In genomic region chr5:96941087-96941468, GRCm38 (mm10) we compare ENCODE assay signal across 10 mouse cellular contexts. TPM values are rescaled to one million over a fixed set of nuclear protein-coding genes. Genes with fewer than 3 reads are reported as not detected.
A peak's percentile ranks its signal among the peaks of the same experiment; 100 is the strongest.
DNase-seq lines count a peak whose midpoint lies in the region; ATAC-seq and TF ChIP-seq lines count a peak whose summit lies in the region.
"Had no signal": no experiment of that assay in that cellular context is flagged by ENCODE, and none has a peak within 500 bp of the region (broad histone marks: within the 10 kb centered on the region; RNA-seq: fewer than 3 reads in every experiment).

No protein-coding gene starts in this region.

- H3K36me3 ChIP-seq in forebrain, postnatal 0 days (ENCODE audit: insufficient read depth): no peaks in the 10 kb centered on the region
- no peaks in the 10 kb centered on the region for H3K36me3 ChIP-seq in intestine, postnatal 0 days (ENCODE audit: control insufficient read depth, insufficient read depth)
- no peaks in the 10 kb centered on the region for H3K36me3 ChIP-seq in midbrain, postnatal 0 days (ENCODE audit: insufficient read depth, low read length)

- DNase-seq in heart, postnatal 10 days: peak; percentile 29 to 33
- no peak for DNase-seq in heart, adult 9 months (ENCODE audit: low spot score in 2 of 2)
- no peak for DNase-seq in forebrain, postnatal 0 days
- peak; percentile 75 for DNase-seq in midbrain, postnatal 0 days (ENCODE audit: low spot score)
- DNase-seq in embryo, embryonic 10.5 days (ENCODE audit: low spot score): no peak
- DNase-seq: cerebellum, adult 11-12 months had no signal

- no peak overlapping the region for H3K27ac ChIP-seq in forebrain, postnatal 0 days (ENCODE audit: low read depth, low read length)
- H3K27ac ChIP-seq in intestine, postnatal 0 days (ENCODE audit: low read depth, low read length): peak overlapping the region; percentile 81
- no peak overlapping the region for H3K27ac ChIP-seq in midbrain, postnatal 0 days (ENCODE audit: low read depth, low read length)

- peak; percentile 40; the same call in 1 of the 2 replicates for ATAC-seq in forebrain, postnatal 0 days
- peak; percentile 80 for ATAC-seq in intestine, postnatal 0 days
- ATAC-seq in midbrain, postnatal 0 days (ENCODE audit: low FRiP score): peak; percentile 67; the same call in 1 of the 2 replicates
- ATAC-seq in activated CD4-positive, CD25-positive, alpha-beta regulatory T cell, adult 4 months: no peak
- ATAC-seq in inflammation-experienced regulatory T-cells, adult 6 months: no peak

- no peak overlapping the region for H3K9ac ChIP-seq in forebrain, postnatal 0 days
- H3K9ac ChIP-seq in intestine, postnatal 0 days (ENCODE audit: low read depth, low read length): no peak overlapping the region
- H3K9ac ChIP-seq in midbrain, postnatal 0 days (replicated peaks; ENCODE audit: low read length, poor library complexity, severe bottlenecking): no peak overlapping the region

- no peaks in the 10 kb centered on the region for H3K27me3 ChIP-seq in forebrain, postnatal 0 days (ENCODE audit: insufficient read depth, low read length)
- H3K27me3 ChIP-seq in intestine, postnatal 0 days (replicated peaks; ENCODE audit: control insufficient read depth, insufficient read depth, low read length): no peaks in the 10 kb centered on the region
- H3K27me3 ChIP-seq in midbrain, postnatal 0 days (ENCODE audit: insufficient read depth, low read length): no peaks in the 10 kb centered on the region
- H3K27me3 ChIP-seq: CH12.LX had no signal

- intact Hi-C loops in heart, postnatal 10 days (cut with DNase I): no loop called here

- 36% methylated on average over 7 of the region's 7 CpGs for WGBS in forebrain, postnatal 0 days
- 13% methylated on average over 7 of the region's 7 CpGs for WGBS in intestine, postnatal 0 days
- WGBS in midbrain, postnatal 0 days: 54% methylated on average over 7 of the region's 7 CpGs

- no peaks in the 10 kb centered on the region for H3K9me3 ChIP-seq in forebrain, postnatal 0 days (ENCODE audit: low read length)
- no peaks in the 10 kb centered on the region for H3K9me3 ChIP-seq in intestine, postnatal 0 days (ENCODE audit: control insufficient read depth)
- no peaks in the 10 kb centered on the region for H3K9me3 ChIP-seq in midbrain, postnatal 0 days (ENCODE audit: low read length)

- TF ChIP-seq CTCF in forebrain, postnatal 0 days (IDR thresholded peaks at IDR 0.05; ENCODE audit: low read depth): no peak
- no peak for TF ChIP-seq CTCF in intestine, postnatal 0 days (IDR thresholded peaks at IDR 0.05; ENCODE audit: low read depth)
- no peak for TF ChIP-seq CTCF in midbrain, postnatal 0 days (IDR thresholded peaks at IDR 0.05)

- no peaks in the 10 kb centered on the region for H3K4me1 ChIP-seq in forebrain, postnatal 0 days (ENCODE audit: insufficient read depth)
- H3K4me1 ChIP-seq in intestine, postnatal 0 days (replicated peaks; ENCODE audit: control insufficient read depth, insufficient read depth, low read length): no peaks in the 10 kb centered on the region
- no peaks in the 10 kb centered on the region for H3K4me1 ChIP-seq in midbrain, postnatal 0 days (ENCODE audit: insufficient read depth, low read length)

- H3K4me2 ChIP-seq in forebrain, postnatal 0 days (ENCODE audit: low read depth): no peak overlapping the region
- peak overlapping the region; percentile 49 for H3K4me2 ChIP-seq in intestine, postnatal 0 days (replicated peaks; ENCODE audit: low read depth)
- H3K4me2 ChIP-seq in midbrain, postnatal 0 days (ENCODE audit: low read depth, low read length, poor library complexity, severe bottlenecking): no peak overlapping the region

- no peak overlapping the region for H3K4me3 ChIP-seq in forebrain, postnatal 0 days (ENCODE audit: low read depth, low read length)
- no peak overlapping the region for H3K4me3 ChIP-seq in intestine, postnatal 0 days (ENCODE audit: low read depth, low read length)
- no peak overlapping the region for H3K4me3 ChIP-seq in midbrain, postnatal 0 days (ENCODE audit: low read depth, low read length)

RNA-seq across cellular contexts. Expression of gene Bmp2k, which starts 56.4 kb away (rescaled TPM):
- 10 to 100 TPM; 16.2 to 16.6 TPM for total RNA-seq in heart, postnatal 10 days (2021)
- total RNA-seq in forebrain, postnatal 0 days (2014; rRNA removed): 13.8 and 17.9 TPM in 2 replicates
- polyA plus RNA-seq in forebrain, postnatal 0 days (2015; fragmentation: Nextera tagmentation; extraction: Ambion mirVana): 5.8 and 7.1 TPM in 2 replicates
- 21.2 and 23.8 TPM in 2 replicates for polyA plus RNA-seq in intestine, postnatal 0 days (2015; fragmentation: Nextera tagmentation; extraction: Ambion mirVana)
- total RNA-seq in midbrain, postnatal 0 days (2014; rRNA removed): 19.4 and 20.8 TPM in 2 replicates
- 8.5 and 9.5 TPM in 2 replicates for polyA plus RNA-seq in midbrain, postnatal 0 days (2015; fragmentation: Nextera tagmentation; extraction: Ambion mirVana)
- polyA plus RNA-seq in activated CD4-positive, CD25-positive, alpha-beta regulatory T cell, adult 4 months (2017; shearing (Covaris generic)): 10 to 100 TPM in 1 of 2 experiments, 1 to 10 TPM in 1; 8.3 to 19.3 TPM
- 10 to 100 TPM in 2 of 3 experiments, 1 to 10 TPM in 1; 9.3 to 18.6 (median 10.8) TPM for polyA plus RNA-seq in inflammation-experienced regulatory T-cells, adult 6 months (2017; shearing (Covaris generic))

Comparison
In these comparisons a context has a peak if more than half of its experiments do, and no peak if none do; other contexts are left out.
1. DNase-seq: peak in heart, postnatal 10 days (2 of 2) and midbrain, postnatal 0 days (single experiment); none in heart, adult 9 months (0 of 2), forebrain, postnatal 0 days (single experiment) and embryo, embryonic 10.5 days (single experiment).
2. ATAC-seq: peak in forebrain, postnatal 0 days (single experiment), intestine, postnatal 0 days (single experiment) and midbrain, postnatal 0 days (single experiment); none in activated CD4-positive, CD25-positive, alpha-beta regulatory T cell, adult 4 months (single experiment) and inflammation-experienced regulatory T-cells, adult 6 months (single experiment).